Mouse (Mus musculus): ENCODE measurements at regions not wholly inside any gene's neighbourhood (a gene's known extent, or its start where the extent isn't known, plus 50 kb on each side); places are given as distances from the start of the nearest gene placed in this dataset.

GRCm38 (mm10) chr12:29236496-29236895 is 291.7 kb upstream of the Myt1l start:
- Histone ChIP-seq H3K9me3 (replicated peaks; ENCODE audit: control insufficient read depth, low read length) (no peaks in the 10 kb centered on the region), H3K4me3 (ENCODE audit: low read depth, low read length) (no peak overlapping the region), H3K36me3 (replicated peaks; ENCODE audit: control insufficient read depth, insufficient read depth, low read depth, low read length) (no peaks in the 10 kb centered on the region), H3K27me3 (ENCODE audit: control insufficient read depth, insufficient read depth, low read length) (no peaks in the 10 kb centered on the region), H3K9ac (replicated peaks; ENCODE audit: low read length) (no peak overlapping the region), H3K4me2 (ENCODE audit: low read depth, low read length) (no peak overlapping the region), H3K27ac (replicated peaks; ENCODE audit: low read depth, low read length) (no peak overlapping the region), H3K4me1 (ENCODE audit: control insufficient read depth, insufficient read depth, low read length) (no peaks in the 10 kb centered on the region)
- ATAC-seq (replicated peaks; ENCODE audit: insufficient number of reproducible peaks, low FRiP score, low TSS enrichment, low read depth): no peak
- 90% methylated on average over 2 of the region's 2 CpGs for WGBS
- no peak for DNase-seq (ENCODE audit: low spot score)

DNA sequence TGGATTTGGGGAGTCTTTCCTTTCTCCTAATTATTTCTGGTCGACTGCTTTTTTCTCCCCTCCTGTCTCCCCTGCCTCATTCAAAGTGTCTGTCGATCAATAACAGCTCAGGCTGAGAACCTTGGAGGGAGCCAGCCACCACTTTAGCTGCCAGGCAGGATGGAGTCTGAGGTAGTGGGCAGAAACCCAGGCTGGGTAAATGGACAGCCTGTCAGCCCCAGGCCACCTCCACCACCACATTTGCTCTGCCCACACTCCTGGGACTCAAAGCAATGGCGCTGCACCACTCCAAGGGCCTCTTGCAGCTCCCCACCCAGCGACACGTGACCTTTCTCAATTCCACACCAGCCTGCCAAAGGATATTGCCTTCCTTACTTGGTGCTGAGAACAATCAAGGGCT is 290.7 kb upstream of the Myt1l start:
- Histone ChIP-seq H3K36me3 (replicated peaks; ENCODE audit: control insufficient read depth, insufficient read depth, low read depth, low read length) (no peaks in the 10 kb centered on the region), H3K4me3 (ENCODE audit: low read depth, low read length) (no peak overlapping the region), H3K4me1 (ENCODE audit: control insufficient read depth, insufficient read depth, low read length) (no peaks in the 10 kb centered on the region), H3K9me3 (replicated peaks; ENCODE audit: control insufficient read depth, low read length) (no peaks in the 10 kb centered on the region), H3K4me2 (ENCODE audit: low read depth, low read length) (no peak overlapping the region), H3K27ac (replicated peaks; ENCODE audit: low read depth, low read length) (no peak overlapping the region), H3K27me3 (ENCODE audit: control insufficient read depth, insufficient read depth, low read length) (no peaks in the 10 kb centered on the region), H3K9ac (replicated peaks; ENCODE audit: low read length) (no peak overlapping the region)
- ATAC-seq (replicated peaks; ENCODE audit: insufficient number of reproducible peaks, low FRiP score, low TSS enrichment, low read depth): no peak
- 63% methylated on average over 5 of the region's 5 CpGs for WGBS
- no peak for DNase-seq (ENCODE audit: low spot score)

DNA sequence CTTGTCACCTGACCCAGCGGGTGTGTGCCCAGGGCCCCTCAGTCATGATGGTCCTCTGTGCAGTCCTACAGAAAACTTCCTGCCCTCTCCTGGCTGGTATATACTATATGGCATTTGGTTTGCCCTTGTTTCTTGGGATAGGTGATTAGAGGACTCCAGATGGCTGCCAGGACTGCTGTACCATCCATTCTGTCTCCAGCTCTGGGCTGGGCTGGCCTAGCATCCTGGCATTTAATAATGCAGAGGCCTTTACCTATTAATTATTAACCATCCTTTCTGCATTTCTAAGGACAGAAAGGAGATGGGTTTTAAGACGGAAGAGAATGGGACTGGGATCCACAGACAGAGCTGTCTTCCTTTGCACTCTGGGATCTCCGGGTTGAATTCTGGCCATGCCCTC is 288.7 kb upstream of the Myt1l start:
- no peak overlapping the region for H3K4me3 ChIP-seq (ENCODE audit: low read depth, low read length)
- H3K4me2 ChIP-seq (ENCODE audit: low read depth, low read length): no peak overlapping the region
- no peaks in the 10 kb centered on the region for H3K9me3 ChIP-seq (replicated peaks; ENCODE audit: control insufficient read depth, low read length)
- no peak overlapping the region for H3K27ac ChIP-seq (replicated peaks; ENCODE audit: low read depth, low read length)
- H3K27me3 ChIP-seq (ENCODE audit: control insufficient read depth, insufficient read depth, low read length): no peaks in the 10 kb centered on the region
- ATAC-seq (replicated peaks; ENCODE audit: insufficient number of reproducible peaks, low FRiP score, low TSS enrichment, low read depth): no peak
- H3K9ac ChIP-seq (replicated peaks; ENCODE audit: low read length): no peak overlapping the region
- 89% methylated on average over 3 of the region's 3 CpGs for WGBS
- DNase-seq (ENCODE audit: low spot score): no peak
- H3K36me3 ChIP-seq (replicated peaks; ENCODE audit: control insufficient read depth, insufficient read depth, low read depth, low read length): no peaks in the 10 kb centered on the region
- H3K4me1 ChIP-seq (ENCODE audit: control insufficient read depth, insufficient read depth, low read length): no peaks in the 10 kb centered on the region

- H3K4me2 ChIP-seq (ENCODE audit: low read depth, low read length): no peak overlapping the region
- no peaks in the 10 kb centered on the region for H3K4me1 ChIP-seq (ENCODE audit: control insufficient read depth, insufficient read depth, low read length)
- 51% methylated on average over 5 of the region's 5 CpGs for WGBS
- no peaks in the 10 kb centered on the region for H3K27me3 ChIP-seq (ENCODE audit: control insufficient read depth, insufficient read depth, low read length)
- DNase-seq (ENCODE audit: low spot score): no peak
- no peak for ATAC-seq (replicated peaks; ENCODE audit: insufficient number of reproducible peaks, low FRiP score, low TSS enrichment, low read depth)
- no peaks in the 10 kb centered on the region for H3K36me3 ChIP-seq (replicated peaks; ENCODE audit: control insufficient read depth, insufficient read depth, low read depth, low read length)
- no peak overlapping the region for H3K27ac ChIP-seq (replicated peaks; ENCODE audit: low read depth, low read length)
- no peak overlapping the region for H3K4me3 ChIP-seq (ENCODE audit: low read depth, low read length)
- no peak overlapping the region for H3K9ac ChIP-seq (replicated peaks; ENCODE audit: low read length)
- no peaks in the 10 kb centered on the region for H3K9me3 ChIP-seq (replicated peaks; ENCODE audit: control insufficient read depth, low read length)
Observed at GRCm38 (mm10) chr12:29239975-29240374, 288.2 kb upstream of the Myt1l start.

GRCm38 (mm10) chr12:29243087-29243486 is 285.1 kb upstream of the Myt1l start:
- DNase-seq (ENCODE audit: low spot score) (no peak), ATAC-seq (replicated peaks; ENCODE audit: insufficient number of reproducible peaks, low FRiP score, low TSS enrichment, low read depth) (no peak)
- WGBS: 80% methylated on average over 5 of the region's 5 CpGs
- H3K4me3 ChIP-seq (ENCODE audit: low read depth, low read length): no peak overlapping the region
- H3K27me3 ChIP-seq (ENCODE audit: control insufficient read depth, insufficient read depth, low read length): no peaks in the 10 kb centered on the region
- no peak overlapping the region for H3K9ac ChIP-seq (replicated peaks; ENCODE audit: low read length)
- H3K27ac ChIP-seq (replicated peaks; ENCODE audit: low read depth, low read length): no peak overlapping the region
- no peaks in the 10 kb centered on the region for H3K9me3 ChIP-seq (replicated peaks; ENCODE audit: control insufficient read depth, low read length)
- no peaks in the 10 kb centered on the region for H3K4me1 ChIP-seq (ENCODE audit: control insufficient read depth, insufficient read depth, low read length)
- no peaks in the 10 kb centered on the region for H3K36me3 ChIP-seq (replicated peaks; ENCODE audit: control insufficient read depth, insufficient read depth, low read depth, low read length)
- H3K4me2 ChIP-seq (ENCODE audit: low read depth, low read length): no peak overlapping the region

- no peaks in the 10 kb centered on the region for H3K27me3 ChIP-seq (ENCODE audit: control insufficient read depth, insufficient read depth, low read length)
- no peak overlapping the region for H3K27ac ChIP-seq (replicated peaks; ENCODE audit: low read depth, low read length)
- no peak overlapping the region for H3K9ac ChIP-seq (replicated peaks; ENCODE audit: low read length)
- 69% methylated on average over 3 of the region's 3 CpGs for WGBS
- H3K4me3 ChIP-seq (ENCODE audit: low read depth, low read length): no peak overlapping the region
- no peak overlapping the region for H3K4me2 ChIP-seq (ENCODE audit: low read depth, low read length)
- ATAC-seq (replicated peaks; ENCODE audit: insufficient number of reproducible peaks, low FRiP score, low TSS enrichment, low read depth) (no peak), DNase-seq (ENCODE audit: low spot score) (no peak)
- H3K9me3 ChIP-seq (replicated peaks; ENCODE audit: control insufficient read depth, low read length): no peaks in the 10 kb centered on the region
- no peaks in the 10 kb centered on the region for H3K36me3 ChIP-seq (replicated peaks; ENCODE audit: control insufficient read depth, insufficient read depth, low read depth, low read length)
- no peaks in the 10 kb centered on the region for H3K4me1 ChIP-seq (ENCODE audit: control insufficient read depth, insufficient read depth, low read length)
Observed at GRCm38 (mm10) chr12:29246041-29246440, 282.1 kb upstream of the Myt1l start.

DNA sequence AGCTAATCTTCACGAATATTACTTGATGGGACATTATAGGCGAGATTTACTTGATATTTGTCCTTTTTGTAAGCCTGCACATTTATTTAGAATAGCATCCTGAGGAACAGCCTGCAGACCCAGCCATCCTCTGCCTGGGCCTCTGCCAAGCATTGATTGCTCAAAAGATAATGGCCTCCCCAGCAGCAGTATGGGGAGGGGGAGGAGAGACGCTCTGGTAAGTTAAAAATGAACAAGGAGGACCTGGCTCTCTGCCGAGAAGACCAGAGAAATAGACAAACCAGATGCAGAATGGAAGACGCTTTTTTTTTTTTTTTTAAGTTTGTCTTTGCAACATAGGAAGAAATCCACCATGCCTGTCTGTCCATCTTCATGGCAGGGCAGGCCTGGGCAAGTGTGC is 280.8 kb upstream of the Myt1l start:
- Histone ChIP-seq H3K4me3 (ENCODE audit: low read depth, low read length) (no peak overlapping the region), H3K4me2 (ENCODE audit: low read depth, low read length) (no peak overlapping the region), H3K9ac (replicated peaks; ENCODE audit: low read length) (no peak overlapping the region), H3K36me3 (replicated peaks; ENCODE audit: control insufficient read depth, insufficient read depth, low read depth, low read length) (no peaks in the 10 kb centered on the region), H3K9me3 (replicated peaks; ENCODE audit: control insufficient read depth, low read length) (no peaks in the 10 kb centered on the region), H3K27ac (replicated peaks; ENCODE audit: low read depth, low read length) (no peak overlapping the region), H3K4me1 (ENCODE audit: control insufficient read depth, insufficient read depth, low read length) (no peaks in the 10 kb centered on the region), H3K27me3 (ENCODE audit: control insufficient read depth, insufficient read depth, low read length) (no peaks in the 10 kb centered on the region)
- ATAC-seq (replicated peaks; ENCODE audit: insufficient number of reproducible peaks, low FRiP score, low TSS enrichment, low read depth) (no peak), DNase-seq (ENCODE audit: low spot score) (no peak)
- 77% methylated on average over 5 of the region's 5 CpGs for WGBS

DNA sequence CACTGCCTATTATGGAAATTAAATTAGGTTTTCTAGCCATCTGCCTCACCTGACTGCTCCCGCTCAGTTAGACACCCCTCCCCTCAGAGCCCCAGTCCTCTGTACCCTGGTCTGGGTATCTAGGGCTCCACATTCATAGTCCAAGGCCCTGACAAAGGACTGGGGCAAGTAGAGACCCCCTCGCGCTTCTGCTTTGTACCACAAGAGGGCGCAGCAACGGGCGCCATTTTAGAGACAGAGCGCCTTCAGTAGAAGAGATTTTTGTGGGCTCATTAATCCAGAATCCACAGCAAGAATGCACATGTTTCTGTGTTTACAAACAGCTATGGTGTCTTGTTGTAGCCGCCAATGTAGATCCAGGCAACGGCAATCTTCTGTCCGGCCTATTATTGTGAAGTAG is 279.7 kb upstream of the Myt1l start:
- no peak for ATAC-seq (replicated peaks; ENCODE audit: insufficient number of reproducible peaks, low FRiP score, low TSS enrichment, low read depth)
- 80% methylated on average over 10 of the region's 10 CpGs for WGBS
- no peak overlapping the region for H3K9ac ChIP-seq (replicated peaks; ENCODE audit: low read length)

More for the DNA sequence above, 279.7 kb upstream of the Myt1l start:
- H3K4me2 ChIP-seq (ENCODE audit: low read depth, low read length): no peak overlapping the region
- no peaks in the 10 kb centered on the region for H3K36me3 ChIP-seq (replicated peaks; ENCODE audit: control insufficient read depth, insufficient read depth, low read depth, low read length)
- no peaks in the 10 kb centered on the region for H3K9me3 ChIP-seq (replicated peaks; ENCODE audit: control insufficient read depth, low read length)
- DNase-seq (ENCODE audit: low spot score): no peak
- H3K27ac ChIP-seq (replicated peaks; ENCODE audit: low read depth, low read length): no peak overlapping the region
- H3K4me1 ChIP-seq (ENCODE audit: control insufficient read depth, insufficient read depth, low read length): no peaks in the 10 kb centered on the region
- no peak overlapping the region for H3K4me3 ChIP-seq (ENCODE audit: low read depth, low read length)
- H3K27me3 ChIP-seq (ENCODE audit: control insufficient read depth, insufficient read depth, low read length): no peaks in the 10 kb centered on the region

All from embryonic facial prominence, embryonic 11.5 days (tissue).